Mouse (Mus musculus): ENCODE results near the gene Cryaa. TPM values are rescaled to one million over a fixed set of nuclear protein-coding genes. Genes with fewer than 3 reads are reported as not detected.
A peak's percentile ranks its signal among the peaks of the same experiment; 100 is the strongest.

Gene Cryaa
- total RNA-seq, 2 experiments from 2014 or later = not detected

DNA sequence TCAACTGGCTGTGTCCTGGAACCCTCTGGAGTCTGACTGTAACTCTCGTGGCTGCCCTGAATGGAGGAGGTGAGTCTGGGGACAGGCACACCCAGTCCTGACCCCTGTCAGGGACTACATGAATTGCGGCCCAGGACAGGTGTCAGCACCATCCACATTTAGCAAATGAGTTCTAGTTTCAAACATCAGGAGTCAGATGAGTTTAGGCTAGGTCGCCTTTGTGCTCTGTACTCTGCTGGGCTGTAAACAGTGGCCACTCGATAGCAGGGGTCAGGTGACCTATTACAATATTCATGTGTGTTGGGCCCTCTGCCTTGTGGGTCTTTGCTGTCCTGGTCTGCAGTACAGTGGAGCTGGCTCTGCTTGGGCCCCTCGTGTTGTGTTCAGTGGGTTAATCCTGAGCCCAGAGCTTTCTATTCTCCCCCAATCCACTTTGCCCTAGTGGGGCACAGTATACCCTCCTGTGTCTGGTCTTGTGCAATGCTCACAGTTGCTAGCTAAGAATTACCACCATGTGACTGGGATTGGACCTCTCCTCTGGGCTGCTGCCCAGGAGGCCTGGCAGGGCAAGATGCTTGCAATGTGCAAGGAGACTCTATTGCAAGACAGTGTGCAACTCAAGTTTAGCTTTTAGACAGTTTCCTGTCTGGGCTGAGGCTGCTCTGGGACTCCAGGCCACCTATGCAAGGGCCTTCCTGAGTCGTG lies 25.8 kb downstream of the Cryaa start:
- DNase-seq = peak; percentile 57 to 62
- intact Hi-C loops (cut with DNase I) = no loop called here

DNA sequence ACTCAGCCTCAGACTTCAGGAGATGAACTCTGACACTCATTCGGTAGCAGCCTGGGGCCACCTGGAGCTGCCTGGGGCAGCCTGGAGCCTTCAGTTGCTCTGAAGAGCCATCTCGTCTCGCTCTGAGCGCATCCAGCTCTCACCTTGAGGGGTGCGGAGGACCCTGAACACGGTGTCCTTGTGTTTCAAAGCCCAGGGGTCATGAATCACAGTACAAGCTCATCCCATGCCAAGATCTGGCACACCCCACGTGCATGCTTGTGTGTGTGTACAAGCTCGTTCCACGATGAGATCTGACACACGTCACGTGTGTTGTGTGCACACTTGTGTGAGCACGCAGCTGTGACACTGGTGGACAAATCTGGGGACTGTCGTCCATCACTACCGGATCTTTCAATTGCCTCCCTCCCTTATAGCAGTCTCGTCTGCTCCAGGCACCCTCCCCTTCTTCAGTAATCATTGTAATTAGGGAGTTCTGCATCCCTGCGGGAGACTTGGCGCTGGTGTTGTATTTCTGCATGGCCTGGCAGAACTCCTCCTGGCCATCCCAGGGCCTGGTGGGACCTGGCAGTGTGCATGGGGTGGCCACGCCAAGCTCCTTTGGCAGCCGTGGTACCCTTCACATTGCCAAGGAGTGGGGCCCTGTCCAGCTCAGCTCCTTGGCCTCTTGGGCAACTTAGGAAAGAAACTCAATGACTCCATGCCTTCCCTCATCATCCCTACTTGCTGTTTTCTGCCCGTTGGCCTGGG lies 27.8 kb downstream of the Cryaa start:
- intact Hi-C loops (cut with DNase I) = no loop called here
- DNase-seq = peak; percentile 35 to 45

DNA sequence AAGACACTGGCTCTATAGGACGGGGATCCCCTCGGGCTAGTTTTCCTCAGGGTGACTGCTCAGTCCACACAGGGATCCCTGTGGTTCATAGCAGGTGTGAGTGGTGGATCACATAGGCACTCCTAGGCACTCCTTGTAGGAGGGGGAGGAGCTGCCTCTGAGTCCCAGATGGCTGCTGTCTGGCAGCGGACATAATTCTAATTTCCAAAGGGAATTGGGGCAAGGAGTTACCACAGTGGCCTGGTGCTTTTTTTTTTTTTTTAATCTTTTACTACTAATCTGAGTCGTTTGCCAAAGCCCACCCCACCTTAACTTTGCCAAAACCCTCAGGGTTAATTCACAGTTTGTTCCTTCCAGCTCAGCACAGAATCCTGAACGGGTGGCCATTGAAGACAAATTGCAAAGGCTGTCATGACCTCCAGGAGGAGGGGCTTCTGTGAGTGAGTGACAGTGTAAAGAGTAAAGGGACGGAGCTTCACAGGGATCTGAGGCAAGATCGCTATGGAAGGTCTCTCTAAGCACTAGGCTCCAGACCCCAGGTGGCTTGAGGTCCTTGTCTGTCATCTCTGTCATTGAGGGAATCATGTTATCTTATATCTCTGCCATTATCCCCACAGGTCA lies 31.6 kb downstream of the Cryaa start:
- DNase-seq = no peak
- intact Hi-C loops (cut with DNase I) = no loop called here

DNA sequence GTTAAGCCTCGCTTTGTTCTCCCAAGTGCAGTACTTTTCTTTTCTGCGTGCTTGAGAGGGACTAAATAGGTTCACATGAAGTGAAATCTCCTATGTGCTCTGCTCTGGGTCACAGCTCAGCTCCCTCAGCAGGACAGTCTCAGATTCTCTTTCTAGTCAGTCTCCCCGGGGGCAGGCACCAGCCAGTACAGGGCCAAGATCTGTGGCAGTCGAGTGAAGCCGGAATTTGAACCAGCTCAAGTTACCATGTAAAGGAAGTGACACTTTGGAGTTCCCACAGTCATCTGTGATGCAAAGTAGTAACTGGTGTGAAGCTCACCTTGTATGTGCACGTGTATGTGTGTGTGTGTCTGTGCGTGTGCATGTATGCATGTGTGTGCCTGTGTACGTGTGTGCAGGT lies 32.8 kb downstream of the Cryaa start:
- intact Hi-C loops (cut with DNase I) = no loop called here
- DNase-seq = no peak

DNA sequence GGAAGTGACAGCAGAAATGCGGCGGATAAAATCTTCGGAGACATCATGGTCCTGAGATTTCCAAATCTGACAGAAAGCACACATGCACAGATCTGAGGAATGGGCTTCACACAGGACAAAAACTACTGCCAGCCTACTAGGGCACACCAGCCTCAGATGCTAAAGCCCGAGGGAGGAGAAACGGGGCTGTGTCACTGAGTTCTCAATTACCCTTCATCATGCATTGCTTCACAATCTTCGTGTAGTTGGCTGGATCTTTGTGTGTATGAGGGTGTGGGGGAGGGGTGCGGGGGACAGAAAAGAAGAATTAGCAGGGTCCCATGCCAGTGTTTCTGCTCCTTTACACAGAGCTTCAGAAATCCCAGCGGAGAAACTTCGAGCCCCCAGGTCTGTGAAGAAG lies 36.1 kb downstream of the Cryaa start:
- no peak for DNase-seq
- intact Hi-C loops (cut with DNase I) = no loop called here

DNA sequence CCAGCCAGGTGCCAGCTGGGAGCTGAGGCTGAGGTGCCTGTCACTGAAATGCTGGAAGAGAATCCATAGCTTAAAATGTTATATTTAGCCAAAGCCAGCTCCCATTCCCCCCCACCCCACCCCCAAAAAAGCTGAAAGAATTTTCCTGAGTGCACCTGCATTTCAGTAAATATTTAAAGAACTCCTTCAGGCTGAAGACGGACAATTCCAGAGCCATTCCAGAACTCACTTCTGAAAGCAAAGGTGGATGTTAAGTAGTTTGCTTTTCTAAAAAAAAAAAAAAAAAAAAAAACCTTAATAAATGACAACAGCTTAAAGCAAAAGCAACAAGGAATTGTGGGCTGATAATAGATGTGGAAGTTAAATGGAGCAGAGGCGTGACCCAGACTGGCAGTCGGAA lies 36.5 kb downstream of the Cryaa start:
- intact Hi-C loops (cut with DNase I) = no loop called here
- DNase-seq = no peak

DNA sequence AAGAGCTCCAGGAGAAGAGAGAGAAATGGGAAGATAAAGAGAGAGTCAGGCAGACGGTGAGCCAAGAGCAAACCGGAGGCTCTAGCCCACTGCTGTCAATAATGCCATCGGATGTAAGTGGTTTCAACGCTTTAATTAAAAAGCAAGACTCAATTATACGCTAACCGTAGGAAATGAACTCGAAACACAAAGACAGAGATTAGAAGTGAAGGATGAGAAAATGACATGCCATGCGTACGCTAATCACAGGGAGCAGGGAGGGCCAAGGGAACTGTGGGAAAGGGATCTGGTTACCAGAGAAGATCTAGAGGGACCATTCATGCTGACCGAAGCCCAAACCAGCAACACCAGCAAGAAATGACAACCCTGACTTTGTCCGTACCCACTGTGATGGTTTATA lies 37.4 kb downstream of the Cryaa start:
- DNase-seq = no peak
- intact Hi-C loops (cut with DNase I) = no loop called here

DNA sequence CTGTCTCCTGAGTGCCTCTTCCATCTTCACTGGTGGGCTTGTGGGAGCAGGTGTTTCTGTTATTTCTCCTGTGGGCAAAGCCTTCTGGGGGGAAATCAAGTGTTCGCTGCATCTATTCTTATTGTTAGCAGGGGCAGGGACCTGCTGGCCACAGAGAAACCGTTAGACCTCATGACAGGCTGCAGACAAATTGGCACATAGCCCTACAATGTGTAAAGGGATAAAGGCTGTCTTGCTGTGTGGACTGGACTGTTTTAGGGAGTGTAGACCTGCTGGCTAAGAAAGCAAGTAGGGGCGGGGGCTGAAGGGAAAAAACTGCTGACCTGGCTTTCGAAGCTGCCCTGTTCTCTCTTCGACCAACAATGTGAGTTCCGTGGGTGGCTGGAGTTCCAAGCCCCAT lies 44.0 kb downstream of the Cryaa start:
- DNase-seq = no peak
- intact Hi-C loops (cut with DNase I) = no loop called here

DNA sequence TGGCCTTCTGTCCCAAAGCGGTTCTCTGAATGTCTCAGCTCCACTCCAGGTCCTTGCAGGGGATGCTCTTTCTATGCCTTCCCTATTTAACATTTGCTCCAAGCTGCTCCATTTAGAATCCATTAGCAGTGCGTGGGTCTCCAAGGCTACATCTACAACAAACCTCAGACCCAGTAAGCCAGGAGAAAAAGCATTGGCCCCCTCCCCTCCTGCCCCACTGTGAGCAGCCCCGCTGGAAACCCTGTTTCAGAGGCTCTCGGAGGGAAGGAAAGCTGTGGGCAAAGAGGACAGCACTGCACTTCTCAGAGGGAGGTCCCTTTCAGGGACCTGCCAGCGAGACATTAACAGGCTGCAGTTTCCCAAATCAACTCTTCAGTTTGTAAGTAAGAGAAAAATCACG lies 47.8 kb downstream of the Cryaa start:
- DNase-seq = no peak
- intact Hi-C loops (cut with DNase I) = no loop called here

DNA sequence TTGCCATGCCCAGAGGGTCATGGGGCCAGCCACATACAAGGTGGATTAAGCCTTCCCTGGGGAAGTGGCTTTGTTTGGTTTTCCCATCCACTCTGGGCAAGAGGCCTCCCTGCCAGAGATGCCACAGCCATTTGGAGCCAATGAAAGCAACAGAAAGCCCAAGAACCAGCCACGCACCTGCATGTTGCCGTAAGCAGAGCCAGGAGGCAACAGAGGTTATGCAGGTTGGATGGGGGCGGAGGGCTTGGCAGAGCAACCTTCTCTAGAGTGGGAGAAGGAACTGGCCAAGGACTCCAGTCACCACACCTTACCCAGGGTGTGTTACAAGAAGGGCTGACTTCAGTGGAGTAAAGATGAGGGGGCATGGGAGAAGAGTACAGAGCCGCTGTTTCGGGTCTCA lies 48.6 kb downstream of the Cryaa start:
- no peak for DNase-seq
- intact Hi-C loops (cut with DNase I) = no loop called here

DNA sequence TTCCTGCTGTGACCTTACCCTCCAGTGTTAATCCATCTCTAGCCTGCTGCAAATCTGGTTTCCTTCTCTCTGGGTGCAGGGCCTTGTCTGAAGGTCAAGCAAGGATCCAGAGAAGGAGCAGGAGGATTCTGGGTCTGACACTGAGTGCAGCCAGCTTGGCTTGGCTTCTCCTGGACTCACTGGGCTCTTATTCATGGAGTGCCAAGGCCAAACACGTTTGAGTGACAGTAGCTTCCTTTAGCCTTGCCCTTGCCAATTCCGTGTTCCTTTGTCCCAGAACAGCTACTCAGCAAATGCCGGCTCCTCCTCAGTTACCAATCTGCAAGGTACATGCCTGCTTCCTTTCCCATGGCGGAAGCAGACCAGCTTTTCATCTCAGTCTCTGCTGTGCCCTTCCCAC lies 49.6 kb downstream of the Cryaa start:
- DNase-seq = peak in 1 of 2 experiments; percentile 17
- intact Hi-C loops (cut with DNase I) = no loop called here

DNA sequence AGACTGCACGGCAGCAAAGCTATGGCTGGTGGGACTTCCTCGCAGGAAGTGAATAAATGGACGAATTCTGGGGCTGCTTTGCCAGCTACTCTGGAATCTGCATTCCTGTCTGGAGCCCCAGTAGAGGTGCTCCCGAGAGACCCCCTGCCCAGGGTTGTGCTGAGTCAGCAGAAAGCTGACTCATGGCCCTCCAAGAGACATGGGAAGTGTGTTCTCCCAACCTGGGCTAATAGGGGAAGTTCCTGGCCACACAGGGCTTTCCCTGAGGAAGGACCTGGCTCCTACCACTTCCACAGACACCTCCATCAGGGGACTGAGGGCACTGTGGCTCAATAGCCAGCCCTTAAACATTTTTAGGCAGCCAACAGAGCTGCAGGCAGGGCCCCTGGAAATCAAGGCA lies 50.4 kb downstream of the Cryaa start:
- DNase-seq = no peak
- intact Hi-C loops (cut with DNase I) = no loop called here

DNA sequence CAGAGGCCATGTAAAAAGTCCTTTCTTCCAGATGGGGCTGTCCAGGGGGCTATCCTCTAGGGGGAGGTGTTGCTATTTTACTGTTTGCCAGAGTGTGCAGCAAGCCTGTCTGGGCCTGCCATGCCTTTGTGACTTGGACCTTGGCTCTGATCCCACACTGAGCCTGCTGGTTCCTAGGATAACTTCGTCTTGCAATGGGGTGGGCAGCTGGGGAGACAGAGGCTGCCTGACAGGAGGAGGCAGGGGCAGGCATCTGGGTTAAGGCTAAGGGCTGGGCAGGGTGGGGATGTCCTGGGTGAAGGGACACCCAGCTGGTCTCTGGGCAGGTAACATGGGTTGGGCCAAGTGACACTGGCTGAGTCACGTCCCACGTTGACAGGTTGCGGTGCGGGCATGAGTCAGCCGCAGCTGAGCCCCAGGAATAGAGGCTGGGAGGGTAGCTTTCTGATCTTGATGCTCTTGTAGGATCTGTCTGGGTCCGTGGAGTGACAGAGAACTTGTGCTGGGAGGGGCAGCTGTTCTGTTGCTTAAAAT lies 51.4 kb downstream of the Cryaa start:
- DNase-seq = peak; percentile 49 to 55
- intact Hi-C loops (cut with DNase I) = no loop called here

DNA sequence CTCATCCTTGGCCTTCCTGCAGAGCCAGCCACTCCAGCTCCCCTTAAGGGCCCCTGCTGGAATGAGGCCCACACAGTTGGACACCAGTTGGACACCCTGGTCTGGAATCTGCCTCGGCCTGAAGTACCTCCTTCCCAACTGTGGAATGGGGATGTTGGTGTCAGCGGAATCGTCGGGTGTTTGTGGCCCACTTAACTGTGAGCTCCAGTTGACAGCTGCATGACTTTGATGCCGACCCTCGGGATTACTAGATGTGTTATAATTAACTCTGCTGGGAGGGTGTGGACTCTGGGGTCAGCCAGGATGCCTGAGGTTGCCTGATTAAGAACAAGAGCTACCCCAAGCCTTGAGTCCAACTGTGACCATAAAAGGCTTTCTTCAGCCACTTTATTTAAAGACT lies 53.4 kb downstream of the Cryaa start:
- intact Hi-C loops (cut with DNase I) = no loop called here
- no peak for DNase-seq

Other genes starting within 250 kb of the Cryaa start
- gene Wdr4, start 157.8 kb upstream of the Cryaa start, total RNA-seq (2021) = 1 to 10 TPM; 7.0 to 8.1 TPM
- 1,000 to 10,000 TPM; 1,294 to 1,573 TPM for gene Ndufv3, start 157.7 kb upstream of the Cryaa start, total RNA-seq (2021)
- gene Pknox1, start 113.1 kb upstream of the Cryaa start, total RNA-seq (2021) = 1 to 10 TPM; 9.4 to 10.0 TPM
- gene Cbs, start 40.6 kb upstream of the Cryaa start, total RNA-seq (2021) = 1 to 10 TPM; 3.0 to 3.6 TPM
- gene U2af1, start 18.9 kb upstream of the Cryaa start, total RNA-seq (2021) = 10 to 100 TPM; 69.0 to 71.9 TPM
- 10 to 100 TPM; 24.0 to 68.3 TPM for gene Sik1, start 178.0 kb downstream of the Cryaa start, total RNA-seq (2021)

Measured in heart, postnatal 36 days (tissue).